Comparison of ENCODE assay signal across 9 mouse cellular contexts in the genomic region with DNA sequence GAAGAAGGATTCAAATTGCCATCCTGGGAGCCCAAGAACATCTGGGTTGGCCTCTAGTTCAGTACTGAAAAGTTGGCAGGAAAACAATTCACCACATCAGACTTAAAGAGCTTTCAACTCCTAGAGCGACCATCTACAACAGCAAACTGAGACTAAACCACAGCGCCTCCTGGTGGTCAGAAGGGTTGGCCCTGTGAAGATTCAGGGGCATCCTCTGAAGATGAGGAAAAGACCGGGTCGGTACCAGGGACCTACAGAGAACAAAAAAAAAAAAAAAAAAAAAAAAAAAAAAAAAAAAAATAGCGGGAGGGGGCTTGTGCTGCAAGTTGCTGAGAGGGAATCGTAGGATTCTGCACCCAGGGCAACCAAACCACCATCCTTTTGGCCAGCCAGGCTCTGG. TPM values are rescaled to one million over a fixed set of nuclear protein-coding genes. Genes with fewer than 3 reads are reported as not detected.
A peak's percentile ranks its signal among the peaks of the same experiment; 100 is the strongest.
DNase-seq lines count a peak whose midpoint lies in the region; ATAC-seq and TF ChIP-seq lines count a peak whose summit lies in the region.
"Had no signal": no experiment of that assay in that cellular context is flagged by ENCODE, and none has a peak within 500 bp of the region (broad histone marks: within the 10 kb centered on the region; RNA-seq: fewer than 3 reads in every experiment).

No protein-coding gene starts in this region.

- 0 out of 2 replicates have a peak, but pooled peaks cover 3% of the 10 kb centered on the region for H3K4me1 ChIP-seq in forebrain, embryonic 11.5 days (replicated peaks; ENCODE audit: control insufficient read depth, insufficient read depth, low read length)
- H3K4me1 ChIP-seq in forebrain, embryonic 15.5 days, result peaks cover 12% of the 10 kb centered on the region
- peaks cover 2% of the 10 kb centered on the region; the same call in 1 of the 2 replicates for H3K4me1 ChIP-seq in neural tube, embryonic 11.5 days (ENCODE audit: control insufficient read depth, insufficient read depth, low read length)

- no peak overlapping the region for H3K9ac ChIP-seq in forebrain, embryonic 11.5 days (ENCODE audit: low read length)
- no peak overlapping the region for H3K9ac ChIP-seq in forebrain, embryonic 15.5 days (replicated peaks)
- H3K9ac ChIP-seq in neural tube, embryonic 11.5 days (ENCODE audit: low read length), result no peak overlapping the region

- ATAC-seq in forebrain, embryonic 11.5 days (replicated peaks; ENCODE audit: low FRiP score), result no peak
- no peak for ATAC-seq in forebrain, embryonic 15.5 days (replicated peaks)
- peak; percentile 71 for ATAC-seq in activated CD4-positive, CD25-positive, alpha-beta regulatory T cell, adult 4 months
- ATAC-seq in neural tube, embryonic 11.5 days (ENCODE audit: insufficient read depth, low FRiP score, low TSS enrichment), result no peak
- ATAC-seq in frontal cortex, adult (ENCODE audit: low TSS enrichment), result no peak

- H3K4me3 ChIP-seq in forebrain, embryonic 11.5 days (ENCODE audit: low read depth, low read length), result no peak overlapping the region
- no peak overlapping the region for H3K4me3 ChIP-seq in forebrain, embryonic 15.5 days
- no peak overlapping the region for H3K4me3 ChIP-seq in gastrocnemius, adult 2 months
- no peak overlapping the region for H3K4me3 ChIP-seq in neural tube, embryonic 11.5 days (ENCODE audit: low read depth, low read length)

- no peaks in the 10 kb centered on the region for H3K27me3 ChIP-seq in forebrain, embryonic 11.5 days (ENCODE audit: control insufficient read depth, insufficient read depth, low read length)
- peaks cover 4% of the 10 kb centered on the region; the same call in 1 of the 2 replicates for H3K27me3 ChIP-seq in forebrain, embryonic 15.5 days
- H3K27me3 ChIP-seq in neural tube, embryonic 11.5 days (ENCODE audit: control insufficient read depth, insufficient read depth, low read length), result peaks cover 7% of the 10 kb centered on the region; the same call in 1 of the 2 replicates

- TF ChIP-seq CTCF in gastrocnemius, adult 2 months (IDR thresholded peaks at IDR 0.05), result peak; percentile 72

- no peak overlapping the region for H3K27ac ChIP-seq in forebrain, embryonic 11.5 days (ENCODE audit: low read depth, low read length)
- no peak overlapping the region for H3K27ac ChIP-seq in forebrain, embryonic 15.5 days (replicated peaks)
- no peak overlapping the region for H3K27ac ChIP-seq in gastrocnemius, adult 2 months
- no peak overlapping the region for H3K27ac ChIP-seq in neural tube, embryonic 11.5 days (ENCODE audit: low read depth, low read length)

- no peak overlapping the region for H3K4me2 ChIP-seq in forebrain, embryonic 11.5 days (ENCODE audit: low read depth, low read length, severe bottlenecking)
- no peak overlapping the region for H3K4me2 ChIP-seq in forebrain, embryonic 15.5 days (replicated peaks)
- no peak overlapping the region for H3K4me2 ChIP-seq in neural tube, embryonic 11.5 days (ENCODE audit: low read depth)

- no peaks in the 10 kb centered on the region for H3K36me3 ChIP-seq in forebrain, embryonic 11.5 days (ENCODE audit: control insufficient read depth, insufficient read depth, low read length)
- H3K36me3 ChIP-seq in forebrain, embryonic 15.5 days, result no peaks in the 10 kb centered on the region
- no peaks in the 10 kb centered on the region for H3K36me3 ChIP-seq in neural tube, embryonic 11.5 days (ENCODE audit: control insufficient read depth, insufficient read depth, low read length)

- peak; percentile 78 for DNase-seq in forebrain, embryonic 11.5 days (ENCODE audit: low spot score)
- DNase-seq in 416B (ENCODE audit: low read depth), result peak; percentile 86
- peak; percentile 56 for DNase-seq in gastrocnemius, adult 2 months
- DNase-seq in kidney, postnatal 4 days, result peak; percentile 81 to 83
- DNase-seq in neural tube, embryonic 11.5 days (ENCODE audit: low spot score), result peak; percentile 63

- H3K9me3 ChIP-seq in forebrain, embryonic 11.5 days (ENCODE audit: control insufficient read depth, low read length), result no peaks in the 10 kb centered on the region
- H3K9me3 ChIP-seq in forebrain, embryonic 15.5 days, result no peaks in the 10 kb centered on the region
- H3K9me3 ChIP-seq in neural tube, embryonic 11.5 days (ENCODE audit: control insufficient read depth, low read length), result no peaks in the 10 kb centered on the region

- intact Hi-C loops in gastrocnemius, adult 2 months (cut with DNase I), result loop anchor here (10.0 kb wide), 1 partner anchor 253 kb away; the partner anchor contains the start of gene Ppp1r1b

- WGBS in forebrain, embryonic 11.5 days, result 42% methylated on average over 6 of the region's 6 CpGs
- WGBS in forebrain, embryonic 15.5 days, result 38% methylated on average over 5 of the region's 6 CpGs
- WGBS in neural tube, embryonic 11.5 days, result 41% methylated on average over 6 of the region's 6 CpGs

RNA-seq across cellular contexts. Expression of gene Lrrc3c, which starts 0.7 kb away (rescaled TPM):
- polyA plus RNA-seq in forebrain, embryonic 11.5 days (2014; fragmentation: Nextera tagmentation; extraction: Ambion mirVana), result not detected in 2 replicates
- not detected in 2 replicates for polyA plus RNA-seq in forebrain, embryonic 15.5 days (2015; fragmentation: Nextera tagmentation; extraction: Ambion mirVana)
- not detected for polyA plus RNA-seq in activated CD4-positive, CD25-positive, alpha-beta regulatory T cell, adult 4 months (2017; shearing (Covaris generic))
- total RNA-seq in gastrocnemius, adult 2 months (2021), result not detected
- polyA plus RNA-seq in neural tube, embryonic 11.5 days (2014; fragmentation: Nextera tagmentation; extraction: Ambion mirVana), result not detected in 2 replicates
- polyA plus RNA-seq: lung, embryonic 16.5 days had no signal

RNA-seq across cellular contexts. Expression of gene Ormdl3, which starts 10.2 kb away (rescaled TPM):
- 8.6 and 11.2 TPM in 2 replicates for polyA plus RNA-seq in forebrain, embryonic 11.5 days (2014; fragmentation: Nextera tagmentation; extraction: Ambion mirVana)
- polyA plus RNA-seq in forebrain, embryonic 15.5 days (2015; fragmentation: Nextera tagmentation; extraction: Ambion mirVana), result 106 and 115 TPM in 2 replicates
- 10 to 100 TPM; 15.8 to 37.6 TPM for polyA plus RNA-seq in activated CD4-positive, CD25-positive, alpha-beta regulatory T cell, adult 4 months (2017; shearing (Covaris generic))
- 10 to 100 TPM; 24.5 to 25.7 TPM for total RNA-seq in gastrocnemius, adult 2 months (2021)
- 11.1 and 14.5 TPM in 2 replicates for polyA plus RNA-seq in neural tube, embryonic 11.5 days (2014; fragmentation: Nextera tagmentation; extraction: Ambion mirVana)

RNA-seq across cellular contexts. Expression of gene Gm12355, which starts 28.1 kb away (rescaled TPM):
- 0.96 and 1.5 TPM in 2 replicates for polyA plus RNA-seq in forebrain, embryonic 11.5 days (2014; fragmentation: Nextera tagmentation; extraction: Ambion mirVana)
- polyA plus RNA-seq in forebrain, embryonic 15.5 days (2015; fragmentation: Nextera tagmentation; extraction: Ambion mirVana), result 0.52 and 0.83 TPM in 2 replicates
- polyA plus RNA-seq in activated CD4-positive, CD25-positive, alpha-beta regulatory T cell, adult 4 months (2017; shearing (Covaris generic)), result 1 to 10 TPM; 2.2 to 10.0 TPM
- 1 to 10 TPM; 4.6 to 5.6 TPM for total RNA-seq in gastrocnemius, adult 2 months (2021)
- polyA plus RNA-seq in neural tube, embryonic 11.5 days (2014; fragmentation: Nextera tagmentation; extraction: Ambion mirVana), result 0.64 and 1.5 TPM in 2 replicates

RNA-seq across cellular contexts. Expression of gene Gsdma3, which starts 28.8 kb away (rescaled TPM):
- not detected in 2 replicates for polyA plus RNA-seq in forebrain, embryonic 11.5 days (2014; fragmentation: Nextera tagmentation; extraction: Ambion mirVana)
- not detected in 2 replicates for polyA plus RNA-seq in forebrain, embryonic 15.5 days (2015; fragmentation: Nextera tagmentation; extraction: Ambion mirVana)
- polyA plus RNA-seq in activated CD4-positive, CD25-positive, alpha-beta regulatory T cell, adult 4 months (2017; shearing (Covaris generic)), result not detected
- 10 to 100 TPM; 17.7 to 28.8 TPM for total RNA-seq in gastrocnemius, adult 2 months (2021)
- not detected in 2 replicates for polyA plus RNA-seq in neural tube, embryonic 11.5 days (2014; fragmentation: Nextera tagmentation; extraction: Ambion mirVana)
- polyA plus RNA-seq: lung, embryonic 16.5 days had no signal

RNA-seq across cellular contexts. Expression of gene Zpbp2, which starts 46.5 kb away (rescaled TPM):
- polyA plus RNA-seq in forebrain, embryonic 11.5 days (2014; fragmentation: Nextera tagmentation; extraction: Ambion mirVana), result 0.21 TPM in 2 replicates
- 0.10 TPM in 1 of 2 replicates, not detected in the other for polyA plus RNA-seq in forebrain, embryonic 15.5 days (2015; fragmentation: Nextera tagmentation; extraction: Ambion mirVana)
- 1 to 10 TPM; 4.2 to 7.1 TPM for polyA plus RNA-seq in activated CD4-positive, CD25-positive, alpha-beta regulatory T cell, adult 4 months (2017; shearing (Covaris generic))
- total RNA-seq in gastrocnemius, adult 2 months (2021), result not detected
- 0.16 TPM in 1 of 2 replicates, not detected in the other for polyA plus RNA-seq in neural tube, embryonic 11.5 days (2014; fragmentation: Nextera tagmentation; extraction: Ambion mirVana)
- polyA plus RNA-seq: lung, embryonic 16.5 days had no signal
